Mouse (Mus musculus): ENCODE measurements around the gene Ptges.

- TF ChIP-seq CTCF (IDR thresholded peaks at IDR 0.05; ENCODE audit: borderline replicate concordance, control insufficient read depth, extremely low read depth, insufficient read depth, low read length, poor library complexity) (no peak), POLR2A (IDR thresholded peaks at IDR 0.05; ENCODE audit: control insufficient read depth, extremely low read depth, insufficient read depth, low read length, poor library complexity) (no peak)
These were observed 82.9 kb downstream of the Ptges start for GRCm38 (mm10) chr2:30846723-30847122.

Data from thymus, adult 2 months (tissue).